Mouse (Mus musculus) liver, adult (tissue): ENCODE data around the gene Alg9.

Experiments used
- GATA4 ChIP-seq: IDR thresholded peaks from 2 replicates; pipeline ENCODE4 v1.6.1; 2014; ENCODE audit warnings: mild to moderate bottlenecking, low read length; ENCODE audit not compliant: insufficient replicate concordance

Gene Alg9

GRCm38 (mm10) chr9:50835068-50835705, 60.4 kb downstream of the Alg9 start:
- TF ChIP-seq GATA4 = no peak

GRCm38 (mm10) chr9:50836097-50836496, 61.3 kb downstream of the Alg9 start:
- TF ChIP-seq GATA4 = no peak

- peak; percentile 35; the same call in 1 of the 2 replicates for TF ChIP-seq GATA4
Measured at GRCm38 (mm10) chr9:50841079-50841789, 66.4 kb downstream of the Alg9 start.

- no peak for TF ChIP-seq GATA4
Measured at GRCm38 (mm10) chr9:50845081-50845480, 70.3 kb downstream of the Alg9 start, which contains the start of gene Ppp2r1b. TSS of gene Ppp2r1b (plus strand) at chr9:50845301.

GRCm38 (mm10) chr9:50845547-50845946, 70.7 kb downstream of the Alg9 start:
- no peak for TF ChIP-seq GATA4

- TF ChIP-seq GATA4 = no peak
Measured at GRCm38 (mm10) chr9:50847133-50847532, 72.3 kb downstream of the Alg9 start.

GRCm38 (mm10) chr9:50847606-50848368, 73.0 kb downstream of the Alg9 start:
- no peak for TF ChIP-seq GATA4

- no peak for TF ChIP-seq GATA4
Measured at GRCm38 (mm10) chr9:50848821-50849220, 74.0 kb downstream of the Alg9 start.

- no peak for TF ChIP-seq GATA4
Measured at GRCm38 (mm10) chr9:50849249-50849648, 74.4 kb downstream of the Alg9 start.

- no peak for TF ChIP-seq GATA4
Measured at GRCm38 (mm10) chr9:50849755-50850154, 74.9 kb downstream of the Alg9 start.

- TF ChIP-seq GATA4 = no peak
Measured at GRCm38 (mm10) chr9:50850271-50850670, 75.5 kb downstream of the Alg9 start.

- TF ChIP-seq GATA4 = no peak
Measured at GRCm38 (mm10) chr9:50850713-50851112, 75.9 kb downstream of the Alg9 start.

GRCm38 (mm10) chr9:50852634-50853349, 78.0 kb downstream of the Alg9 start:
- no peak for TF ChIP-seq GATA4

GRCm38 (mm10) chr9:50854376-50854775, 79.6 kb downstream of the Alg9 start:
- no peak for TF ChIP-seq GATA4

- no peak for TF ChIP-seq GATA4
Measured at GRCm38 (mm10) chr9:50855133-50855766, 80.4 kb downstream of the Alg9 start.

GRCm38 (mm10) chr9:50855780-50856179, 81.0 kb downstream of the Alg9 start:
- TF ChIP-seq GATA4 = no peak
